Comparison of ENCODE assay signal across 8 mouse cellular contexts in genomic region chr12:20196386-20196785, GRCm38 (mm10).
A peak's percentile ranks its signal among the peaks of the same experiment; 100 is the strongest.
DNase-seq lines count a peak whose midpoint lies in the region; ATAC-seq and TF ChIP-seq lines count a peak whose summit lies in the region.
"Not testable (repeated sequence)": the region's sequence is repeated elsewhere in the genome, so short reads cannot be mapped to it uniquely, and the experiment has no call there.

No protein-coding gene starts in this region.

- TF ChIP-seq CTCF in gastrocnemius, adult 2 months (IDR thresholded peaks at IDR 0.05), result not testable (repeated sequence)

- intact Hi-C loops in gastrocnemius, adult 2 months (cut with DNase I), result not testable (repeated sequence)

- H3K27me3 ChIP-seq in neural tube, embryonic 15.5 days (replicated peaks), result not testable (repeated sequence)

- H3K36me3 ChIP-seq in neural tube, embryonic 15.5 days, result not testable (repeated sequence)

- not testable (repeated sequence) for H3K27ac ChIP-seq in gastrocnemius, adult 2 months; neural tube, embryonic 15.5 days (replicated peaks)

- H3K9me3 ChIP-seq in neural tube, embryonic 15.5 days (replicated peaks), result not testable (repeated sequence)

- peak overlapping the region; percentile 63 for H3K4me3 ChIP-seq in gastrocnemius, adult 2 months
- peak overlapping the region; percentile 42 for H3K4me3 ChIP-seq in neural tube, embryonic 15.5 days (replicated peaks)

- H3K4me2 ChIP-seq in neural tube, embryonic 15.5 days, result peak overlapping the region; percentile 50

- peak; percentile 39 for DNase-seq in WW6 (ENCODE audit: low read depth, low spot score)
- peak; percentile 54 for DNase-seq in embryo, embryonic 11.5 days (ENCODE audit: low read depth, low spot score)
- peak; percentile 17 for DNase-seq in gastrocnemius, adult 2 months
- peak; percentile 50 for DNase-seq in heart, postnatal 4 days
- DNase-seq in kidney, postnatal 14 days, result peak; percentile 11
- peak; percentile 16 for DNase-seq in lung, postnatal 10 days
- peak; percentile 40 for DNase-seq in thymus, postnatal 4 days

- 0 out of 2 replicates have a peak overlapping the region, but pooled peaks have one; percentile 17 for H3K9ac ChIP-seq in neural tube, embryonic 15.5 days (replicated peaks)

- not testable (repeated sequence) for H3K4me1 ChIP-seq in neural tube, embryonic 15.5 days

- not testable (repeated sequence) for ATAC-seq in neural tube, embryonic 15.5 days (ENCODE audit: low FRiP score)

- 2% methylated on average over 31 of the region's 42 CpGs for WGBS in neural tube, embryonic 15.5 days
